Mouse (Mus musculus) hindbrain, postnatal 0 days (tissue): ENCODE results near the gene Klrb1a. TPM values are rescaled to one million over a fixed set of nuclear protein-coding genes. Genes with fewer than 3 reads are reported as not detected.

Experiments
- ATAC-seq: fragments of 200-750 bp; cut with Nextera tagmentation; 2 replicates; pipeline ENCODE4 v1.8.0; 2017; ENCODE audit warnings: mild to moderate bottlenecking, moderate TSS enrichment, moderate library complexity
- DNase-seq: peaks from one replicate; pipeline ENCODE4 v3.0.0-alpha.2; 2015; ENCODE audit warnings: low spot score
- H3K27ac ChIP-seq: fragments of 300-500 bp; sonication (generic); 2 replicates; pipeline ENCODE4 v1.5.1; 2014; ENCODE audit warnings: mild to moderate bottlenecking
- H3K27me3 ChIP-seq: fragments of 300-500 bp; sonication (generic); 2 replicates; pipeline ENCODE4 v1.6.1; 2014; ENCODE audit warnings: low read length, mixed read lengths; ENCODE audit not compliant: insufficient read depth
- H3K36me3 ChIP-seq: fragments of 300-500 bp; sonication (generic); 2 replicates; pipeline ENCODE4 v1.6.1; 2014; ENCODE audit warnings: low read length, mixed read lengths; ENCODE audit not compliant: insufficient read depth
- H3K4me1 ChIP-seq: fragments of 300-500 bp; sonication (generic); 2 replicates; pipeline ENCODE4 v1.6.1; 2014; ENCODE audit warnings: antibody characterized with exemption, low read length, mixed read lengths; ENCODE audit not compliant: insufficient read depth
- H3K4me2 ChIP-seq: fragments of 300-500 bp; sonication (generic); 2 replicates; pipeline ENCODE4 v1.6.1; 2014; ENCODE audit warnings: low read depth, mild to moderate bottlenecking, low read length, moderate library complexity, mixed read lengths
- H3K4me3 ChIP-seq: fragments of 300-500 bp; sonication (generic); 2 replicates; pipeline ENCODE4 v1.5.1; 2014; ENCODE audit warnings: low read length
- H3K9ac ChIP-seq: fragments of 300-500 bp; sonication (generic); replicated peaks from 2 replicates; pipeline ENCODE4 v1.6.1; 2014; ENCODE audit warnings: mild to moderate bottlenecking, low read length, moderate library complexity, mixed read lengths
- H3K9me3 ChIP-seq: fragments of 300-500 bp; sonication (generic); 2 replicates; pipeline ENCODE4 v1.6.1; 2016; ENCODE audit warnings: low read length, mixed read lengths
- CTCF ChIP-seq: IDR thresholded peaks from 2 replicates; pipeline ENCODE4 v1.5.1; 2016; ENCODE audit warnings: antibody characterized with exemption, control low read depth, low read depth
- WGBS: fragments of 180-500 bp; shearing (Covaris S2); extraction: QIAGEN DNeasy Blood & Tissue Kit; methylation state at CpG from one replicate; pipeline ENCODE4 v1.1.7; 2014; 5-methylcytosine and 5-hydroxymethylcytosine counted together
- polyA plus RNA-seq: library from polyadenylated mRNA; unstranded; fragments of >200 nt; fragmentation: Nextera tagmentation; extraction: Ambion mirVana; gene quantifications from 2 replicates; pipeline ENCODE4 v1.2.1, GENCODE M21; 2015
- total RNA-seq: library from RNA; depleted of rRNA; stranded (reverse); fragments of >200 nt; gene quantifications from 2 replicates; pipeline ENCODE4 v1.2.3, GENCODE M21; 2014

Klrb1a gene
- total and polyA plus RNA-seq, 2 experiments from 2014 or later, result not detected

DNA sequence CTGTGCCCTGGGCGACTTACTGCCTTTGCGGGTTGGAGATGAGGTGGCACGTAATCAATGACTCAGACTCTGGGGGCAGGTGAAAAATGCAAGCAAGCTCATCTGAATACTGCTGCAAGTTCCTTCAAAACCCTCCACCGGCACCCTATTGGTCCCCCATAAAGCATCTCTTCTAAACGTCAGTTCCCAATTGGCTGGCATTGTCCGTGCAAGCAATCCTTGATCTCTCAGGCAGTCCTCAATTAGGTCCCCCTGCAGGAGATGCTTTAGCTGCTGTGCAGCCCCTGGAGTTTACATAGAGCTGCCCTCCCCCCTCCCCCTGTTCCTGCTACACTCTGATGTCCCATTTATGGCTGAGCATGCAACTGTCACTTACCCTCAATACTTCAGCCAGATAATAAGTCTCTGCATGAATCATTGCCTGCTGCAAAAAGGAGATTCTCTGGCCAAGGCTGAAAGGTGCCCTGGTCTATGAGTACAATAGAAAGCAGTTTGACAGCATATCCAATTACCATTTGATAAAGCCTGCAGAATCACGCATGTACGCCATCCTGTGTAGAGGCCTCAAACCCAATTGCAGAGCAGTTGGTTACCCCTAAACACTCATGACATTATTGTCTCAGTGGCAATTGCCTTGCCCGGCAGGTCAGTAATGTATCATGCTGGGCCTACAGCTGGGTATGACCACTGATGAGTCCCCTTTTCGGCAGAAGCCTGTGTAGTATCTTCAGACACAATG is 20.7 kb downstream of the Klrb1a start:
- Histone ChIP-seq H3K27ac (no peak overlapping the region), H3K9me3 (no peaks in the 10 kb centered on the region), H3K4me2 (peak overlapping the region; percentile 42), H3K9ac (no peak overlapping the region), H3K27me3 (no peaks in the 10 kb centered on the region), H3K4me3 (no peak overlapping the region), H3K36me3 (no peaks in the 10 kb centered on the region), H3K4me1 (no peaks in the 10 kb centered on the region)
- TF ChIP-seq CTCF, result peak; percentile 19; the same call in 1 of the 2 replicates
- WGBS, result 32% methylated on average over 10 of the region's 10 CpGs
- DNase-seq (peak; percentile 46), ATAC-seq (peak; percentile 74)

DNA sequence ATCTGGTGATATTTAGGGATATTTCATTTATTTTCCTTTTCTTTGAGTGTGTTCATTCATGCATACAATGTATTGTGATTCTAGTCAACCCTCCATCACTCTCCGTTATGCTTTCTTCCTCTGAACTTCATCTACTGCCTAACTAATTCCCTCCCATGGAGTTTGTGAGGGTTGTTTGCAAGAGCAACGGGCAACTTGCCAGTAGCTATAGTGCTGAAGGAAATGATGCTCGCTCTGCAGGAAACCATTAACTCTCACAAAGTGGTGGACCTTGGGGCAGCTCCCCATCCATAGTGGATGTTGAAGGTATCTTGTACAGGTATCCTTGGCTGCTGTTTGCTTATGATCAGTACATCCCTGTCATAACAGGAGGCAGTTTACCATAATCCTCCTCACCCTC is 21.3 kb downstream of the Klrb1a start:
- Histone ChIP-seq H3K4me3 (no peak overlapping the region), H3K4me2 (peak overlapping the region; percentile 42), H3K27ac (no peak overlapping the region), H3K9ac (no peak overlapping the region), H3K27me3 (no peaks in the 10 kb centered on the region), H3K9me3 (no peaks in the 10 kb centered on the region), H3K36me3 (no peaks in the 10 kb centered on the region), H3K4me1 (no peaks in the 10 kb centered on the region; the same call in 1 of the 2 replicates)
- ATAC-seq, result no peak; the same call in 1 of the 2 replicates
- 8% methylated on average over 3 of the region's 3 CpGs for WGBS
- DNase-seq, result peak; percentile 52
- no peak for TF ChIP-seq CTCF

DNA sequence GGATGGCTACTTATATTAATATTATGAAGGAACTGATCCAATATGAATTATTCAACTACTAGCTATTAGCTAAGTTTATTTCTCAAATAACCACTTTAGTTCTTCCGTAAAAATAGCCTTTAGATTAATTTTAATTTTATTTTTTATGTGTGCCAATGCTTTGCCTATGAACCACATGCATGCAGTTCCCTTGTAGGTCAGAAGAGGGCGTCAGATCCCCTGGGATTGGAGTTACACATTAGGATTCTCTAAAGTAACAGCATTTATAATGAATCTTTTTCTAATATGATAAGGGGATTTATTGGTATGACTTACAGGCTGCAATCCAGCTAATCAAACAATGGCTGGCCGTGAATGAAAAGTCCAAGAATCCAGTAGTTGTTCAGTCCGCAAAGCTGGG is 23.8 kb downstream of the Klrb1a start:
- no peaks in the 10 kb centered on the region for H3K9me3 ChIP-seq
- DNase-seq (peak; percentile 15), ATAC-seq (no peak)
- WGBS, result 68% methylated on average over 4 of the region's 4 CpGs
- no peak overlapping the region for H3K4me2 ChIP-seq
- H3K27me3 ChIP-seq, result no peaks in the 10 kb centered on the region
- TF ChIP-seq CTCF, result peak; percentile 60
- H3K9ac ChIP-seq, result no peak overlapping the region
- H3K4me3 ChIP-seq, result no peak overlapping the region
- no peaks in the 10 kb centered on the region; the same call in 1 of the 2 replicates for H3K4me1 ChIP-seq
- H3K27ac ChIP-seq, result no peak overlapping the region
- no peaks in the 10 kb centered on the region for H3K36me3 ChIP-seq

DNA sequence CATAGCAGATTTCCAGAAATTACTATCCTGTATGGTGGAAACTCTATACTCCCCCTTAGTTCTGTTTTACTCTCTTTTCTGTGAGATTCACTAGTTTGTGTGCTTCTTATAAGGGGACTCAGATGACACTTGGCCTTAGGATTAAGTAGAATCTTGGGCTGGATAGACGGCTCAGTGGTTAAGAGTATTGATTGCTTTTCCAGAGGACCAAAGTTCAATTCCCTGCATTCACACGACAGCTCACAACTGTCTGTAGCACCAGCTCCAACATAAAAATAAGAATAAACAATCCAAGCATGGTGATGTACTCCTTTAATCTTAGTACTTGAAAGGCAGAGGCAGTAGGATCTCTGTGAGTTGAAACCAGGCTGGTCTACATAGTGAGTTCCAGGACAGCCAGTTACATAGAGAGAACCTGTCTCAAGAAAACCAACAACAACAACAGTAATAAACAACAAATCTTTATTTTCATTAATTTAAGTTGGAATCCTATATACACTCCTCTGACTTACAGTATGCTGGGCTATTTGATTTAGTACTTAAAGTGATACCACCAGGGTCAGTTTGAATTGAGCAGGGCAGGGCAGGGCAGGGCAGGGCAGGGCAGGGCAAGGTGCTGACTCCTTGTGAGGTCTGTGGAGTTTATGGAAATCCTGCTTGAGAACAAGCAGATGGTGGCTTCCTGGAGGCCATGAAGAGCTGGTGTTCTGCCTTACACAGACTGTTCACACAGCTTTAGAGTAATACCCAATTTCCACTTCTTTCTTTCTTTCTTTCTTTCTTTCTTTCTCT is 24.9 kb downstream of the Klrb1a start:
- ATAC-seq (no peak), DNase-seq (no peak)
- H3K9me3 ChIP-seq, result no peaks in the 10 kb centered on the region
- H3K36me3 ChIP-seq, result no peaks in the 10 kb centered on the region
- no peak overlapping the region for H3K4me3 ChIP-seq
- no peak overlapping the region for H3K4me2 ChIP-seq
- no peak for TF ChIP-seq CTCF
- no peak overlapping the region for H3K9ac ChIP-seq
- H3K27me3 ChIP-seq, result no peaks in the 10 kb centered on the region
- no peaks in the 10 kb centered on the region; the same call in 1 of the 2 replicates for H3K4me1 ChIP-seq
- H3K27ac ChIP-seq, result no peak overlapping the region
- WGBS, result 79% methylated on average over 2 of the region's 2 CpGs

DNA sequence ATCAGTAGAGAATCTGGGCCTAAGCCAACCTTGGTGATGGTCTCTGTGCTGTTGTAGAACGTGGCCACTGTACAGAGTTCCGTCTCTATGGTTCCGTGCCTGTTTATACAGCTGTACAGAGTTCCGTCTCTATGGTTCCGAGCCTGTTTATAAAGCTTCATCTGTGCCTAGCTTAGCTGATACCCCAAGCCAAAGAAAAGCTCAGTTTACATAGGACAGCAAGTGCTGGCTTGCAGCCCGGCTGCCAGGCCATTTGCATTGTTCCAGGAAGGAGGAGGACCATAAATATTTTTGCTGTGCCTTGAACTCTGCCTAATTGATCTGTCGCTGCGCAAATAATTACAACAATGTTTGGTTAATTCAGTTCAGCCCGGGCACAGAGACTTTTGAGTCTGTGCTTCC is 26.2 kb downstream of the Klrb1a start:
- H3K27me3 ChIP-seq, result no peaks in the 10 kb centered on the region
- H3K4me1 ChIP-seq, result no peaks in the 10 kb centered on the region; the same call in 1 of the 2 replicates
- DNase-seq (peak; percentile 84), ATAC-seq (peak; percentile 97)
- no peaks in the 10 kb centered on the region for H3K36me3 ChIP-seq
- no peak for TF ChIP-seq CTCF
- peak overlapping the region; percentile 55; the same call in 1 of the 2 replicates for H3K27ac ChIP-seq
- no peaks in the 10 kb centered on the region for H3K9me3 ChIP-seq
- WGBS, result 16% methylated on average over 9 of the region's 9 CpGs
- peak overlapping the region; percentile 42 for H3K9ac ChIP-seq
- H3K4me3 ChIP-seq, result peak overlapping the region; percentile 25
- peak overlapping the region; percentile 51 for H3K4me2 ChIP-seq

DNA sequence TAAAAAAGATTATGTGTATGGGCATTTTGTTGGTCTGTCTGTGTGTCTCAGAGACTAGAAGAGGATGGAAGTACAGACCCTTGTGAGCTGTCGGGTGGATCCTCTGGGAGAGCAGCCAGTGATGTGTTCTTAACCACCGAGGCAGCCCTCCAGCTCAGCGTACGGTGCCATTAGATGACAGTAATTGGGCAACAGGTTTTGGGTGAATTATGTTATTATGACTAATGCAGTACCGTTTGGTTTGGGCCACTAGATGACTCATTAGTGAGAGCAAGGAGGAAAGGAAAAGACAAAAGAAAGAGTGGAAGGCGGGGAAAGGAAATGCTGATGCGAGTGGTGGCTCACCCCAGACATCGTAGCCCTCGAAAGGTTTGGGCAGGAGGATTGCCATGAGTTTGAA is 28.7 kb downstream of the Klrb1a start:
- no peaks in the 10 kb centered on the region; the same call in 1 of the 2 replicates for H3K4me1 ChIP-seq
- no peak overlapping the region for H3K9ac ChIP-seq
- no peak overlapping the region for H3K4me2 ChIP-seq
- no peak overlapping the region for H3K4me3 ChIP-seq
- no peaks in the 10 kb centered on the region for H3K36me3 ChIP-seq
- no peaks in the 10 kb centered on the region for H3K27me3 ChIP-seq
- H3K9me3 ChIP-seq, result no peaks in the 10 kb centered on the region
- ATAC-seq, result no peak
- H3K27ac ChIP-seq, result no peak overlapping the region
- TF ChIP-seq CTCF, result no peak
- WGBS, result 91% methylated on average over 9 of the region's 9 CpGs
- no peak for DNase-seq

DNA sequence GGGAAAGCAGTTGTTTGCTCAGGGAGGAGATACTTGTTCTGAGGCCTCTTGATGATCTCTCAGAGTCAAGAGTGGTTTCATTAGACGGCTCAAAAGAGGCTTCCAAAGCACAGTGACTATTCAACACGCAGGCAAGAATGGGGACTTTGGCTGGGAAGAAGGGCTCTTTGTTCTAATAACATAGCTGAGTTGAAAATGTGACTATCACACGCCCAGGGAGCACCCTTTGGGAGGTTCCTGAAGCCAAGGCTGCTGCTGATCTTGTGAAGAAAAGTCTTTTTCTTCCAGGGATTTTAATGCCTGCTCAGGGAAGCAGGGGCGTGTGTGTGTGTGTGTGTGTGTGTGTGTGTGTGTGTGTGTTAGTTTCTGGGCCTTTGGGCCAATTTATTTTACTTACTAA is 33.9 kb downstream of the Klrb1a start:
- H3K9ac ChIP-seq, result no peak overlapping the region
- H3K4me2 ChIP-seq, result no peak overlapping the region
- H3K27ac ChIP-seq, result no peak overlapping the region
- no peak for DNase-seq
- H3K4me3 ChIP-seq, result no peak overlapping the region
- WGBS, result 34% methylated on average over 4 of the region's 4 CpGs
- no peak for TF ChIP-seq CTCF
- no peaks in the 10 kb centered on the region for H3K9me3 ChIP-seq
- no peaks in the 10 kb centered on the region for H3K27me3 ChIP-seq
- H3K4me1 ChIP-seq, result 0 out of 2 replicates have a peak, but pooled peaks cover 3% of the 10 kb centered on the region
- H3K36me3 ChIP-seq, result no peaks in the 10 kb centered on the region
- no peak for ATAC-seq
